Mouse (Mus musculus): ENCODE results near the gene Sos2. TPM values are rescaled to one million over a fixed set of nuclear protein-coding genes. Genes with fewer than 3 reads are reported as not detected.
"Not testable (repeated sequence)": the region's sequence is repeated elsewhere in the genome, so short reads cannot be mapped to it uniquely, and the experiment has no call there.

Gene Sos2
- total RNA-seq, 2 experiments from 2014 or later: 49.7 to 55.4 TPM

DNA sequence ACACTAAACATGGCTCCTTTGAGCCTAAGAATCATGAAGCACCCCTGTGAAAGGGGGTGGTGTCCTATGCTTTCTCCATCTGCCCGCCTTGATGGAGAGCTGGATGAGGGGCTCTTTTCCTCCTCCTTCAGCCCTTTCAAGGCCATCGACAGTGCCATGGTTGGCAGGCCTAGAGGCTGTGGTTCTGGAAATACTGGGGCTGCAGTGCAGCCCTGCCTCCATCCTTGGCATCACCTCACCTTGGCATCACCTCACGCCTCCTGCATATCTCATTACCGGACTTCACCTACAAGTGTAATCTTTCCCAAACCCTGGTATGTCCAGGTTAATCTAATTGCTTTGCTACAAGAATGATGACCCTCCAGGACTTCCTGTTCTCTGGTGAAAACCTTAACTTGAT lies 5.5 kb downstream of the Sos2 start:
- DNase-seq (ENCODE audit: low spot score): no peak

DNA sequence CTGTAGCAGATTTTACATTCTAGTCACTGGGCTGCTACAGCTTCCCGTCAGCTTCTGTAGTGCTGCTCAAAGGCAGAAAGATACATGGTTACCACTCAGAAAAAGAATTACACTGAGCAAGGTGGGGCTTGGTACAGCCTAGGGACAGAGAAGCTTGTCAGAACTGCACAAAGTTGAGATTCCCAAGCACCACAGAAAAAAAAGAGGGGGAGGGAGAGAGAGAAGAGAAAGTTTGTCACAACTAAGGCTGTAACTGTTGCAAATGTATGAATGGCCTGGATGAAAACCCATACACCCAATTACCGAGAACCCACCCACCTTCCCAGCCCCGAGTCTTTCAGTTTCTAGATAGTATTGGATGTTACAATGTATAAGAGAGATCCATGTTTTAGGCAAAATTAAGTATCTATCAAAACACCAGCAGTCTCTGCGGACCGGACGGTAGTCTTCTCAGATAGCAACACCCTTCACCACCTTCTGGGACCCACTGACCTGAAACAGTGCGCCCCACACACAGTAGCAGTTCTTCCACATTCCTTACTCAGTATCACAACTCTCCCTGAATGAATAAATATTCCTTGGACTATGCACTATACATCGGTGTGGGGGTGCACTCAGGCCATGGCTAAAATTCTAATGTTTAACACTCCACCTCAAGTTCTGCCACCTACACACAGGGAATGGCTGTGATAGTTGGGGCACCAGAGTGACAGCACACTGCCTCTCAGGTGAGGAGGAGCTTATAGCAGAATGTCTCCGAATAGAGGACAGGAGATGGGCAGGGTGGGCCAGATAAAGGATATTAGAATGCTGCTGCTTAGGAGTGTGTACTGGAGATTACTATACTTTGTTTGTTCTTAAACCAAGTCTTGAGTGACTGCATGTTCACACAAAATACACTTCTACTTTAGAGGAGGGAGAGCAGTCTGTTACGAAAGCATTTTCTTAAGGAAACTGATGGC lies 6.8 kb downstream of the Sos2 start:
- DNase-seq (ENCODE audit: low spot score): no peak

DNA sequence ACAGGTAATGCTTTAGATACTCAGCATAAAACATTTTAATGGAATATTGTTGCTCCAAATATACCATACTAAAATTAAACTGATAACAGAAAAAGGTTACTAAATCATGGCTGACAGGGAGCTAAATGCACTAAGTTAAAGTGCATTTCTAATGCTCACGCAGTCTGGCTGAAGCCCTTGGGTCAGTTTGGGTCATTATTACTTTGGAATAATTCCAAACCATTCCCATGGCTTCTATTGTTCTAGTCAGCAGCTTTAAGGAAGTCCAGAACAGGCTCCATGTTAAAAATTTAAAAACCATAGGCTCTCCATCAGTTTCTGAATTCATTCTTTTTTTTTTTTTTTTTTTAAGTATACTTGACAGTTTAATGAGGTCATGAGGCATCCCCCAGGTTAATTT lies 7.5 kb downstream of the Sos2 start:
- DNase-seq (ENCODE audit: low spot score): no peak

DNA sequence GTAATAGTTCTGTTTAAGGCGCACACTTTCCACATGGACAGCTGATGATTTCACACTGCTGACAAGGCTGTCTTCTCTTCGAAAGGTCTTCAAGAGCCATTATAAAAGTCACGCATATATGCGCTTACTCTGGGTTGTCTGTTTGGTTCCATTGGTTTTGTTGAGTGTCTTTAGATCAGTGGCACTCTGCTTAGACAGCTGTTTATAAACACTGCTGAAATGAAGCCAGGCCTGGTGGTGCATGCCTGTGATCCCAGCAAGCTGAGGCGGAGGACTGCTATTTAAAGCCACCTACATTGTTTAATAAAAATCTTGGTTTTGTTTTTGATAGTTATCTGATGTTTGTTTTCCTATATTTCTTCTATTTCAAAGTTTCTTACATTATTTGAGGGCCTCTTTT lies 14.9 kb downstream of the Sos2 start:
- no peak for DNase-seq (ENCODE audit: low spot score)

GRCm38 (mm10) chr12:69661658-69662057 lies 20.0 kb downstream of the Sos2 start:
- DNase-seq (ENCODE audit: low spot score): no peak

DNA sequence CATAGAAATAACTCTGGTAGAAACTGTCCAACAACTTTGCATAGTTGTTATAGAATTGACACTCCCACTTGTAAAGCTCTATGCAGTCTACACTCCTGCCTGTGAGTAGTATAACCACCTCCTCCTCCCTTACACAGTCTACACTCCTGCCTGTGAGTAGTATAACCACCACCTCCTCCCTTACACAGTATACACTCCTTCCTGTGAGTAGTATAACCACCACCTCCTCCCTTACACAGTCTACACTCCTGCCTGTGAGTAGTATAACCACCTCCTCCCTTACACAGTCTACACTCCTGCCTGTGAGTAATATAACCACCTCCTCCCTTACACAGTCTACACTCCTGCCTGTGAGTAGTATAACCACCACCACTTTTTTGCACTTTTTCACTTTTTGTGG lies 27.7 kb downstream of the Sos2 start:
- DNase-seq (ENCODE audit: low spot score): not testable (repeated sequence)

DNA sequence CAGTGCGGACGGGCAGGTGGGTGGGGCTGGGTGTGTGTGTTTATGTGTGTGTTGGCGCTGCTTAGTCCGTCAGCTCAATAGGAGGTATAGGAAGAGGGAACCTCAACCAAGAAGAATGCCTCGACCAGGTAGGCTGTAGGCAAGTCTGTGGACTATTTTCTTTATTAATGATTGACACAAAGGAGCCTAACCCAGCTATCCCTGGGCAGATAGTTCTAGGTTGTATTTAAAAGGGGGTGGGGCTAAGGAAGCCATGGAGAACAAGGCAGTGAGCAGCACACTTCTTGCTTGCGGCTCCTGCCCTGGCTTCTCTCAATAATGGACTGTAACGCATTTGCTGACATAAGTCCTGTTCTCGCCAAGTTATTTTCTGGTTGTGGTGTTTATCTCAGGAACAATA lies 32.1 kb downstream of the Sos2 start:
- DNase-seq (ENCODE audit: low spot score): no peak

DNA sequence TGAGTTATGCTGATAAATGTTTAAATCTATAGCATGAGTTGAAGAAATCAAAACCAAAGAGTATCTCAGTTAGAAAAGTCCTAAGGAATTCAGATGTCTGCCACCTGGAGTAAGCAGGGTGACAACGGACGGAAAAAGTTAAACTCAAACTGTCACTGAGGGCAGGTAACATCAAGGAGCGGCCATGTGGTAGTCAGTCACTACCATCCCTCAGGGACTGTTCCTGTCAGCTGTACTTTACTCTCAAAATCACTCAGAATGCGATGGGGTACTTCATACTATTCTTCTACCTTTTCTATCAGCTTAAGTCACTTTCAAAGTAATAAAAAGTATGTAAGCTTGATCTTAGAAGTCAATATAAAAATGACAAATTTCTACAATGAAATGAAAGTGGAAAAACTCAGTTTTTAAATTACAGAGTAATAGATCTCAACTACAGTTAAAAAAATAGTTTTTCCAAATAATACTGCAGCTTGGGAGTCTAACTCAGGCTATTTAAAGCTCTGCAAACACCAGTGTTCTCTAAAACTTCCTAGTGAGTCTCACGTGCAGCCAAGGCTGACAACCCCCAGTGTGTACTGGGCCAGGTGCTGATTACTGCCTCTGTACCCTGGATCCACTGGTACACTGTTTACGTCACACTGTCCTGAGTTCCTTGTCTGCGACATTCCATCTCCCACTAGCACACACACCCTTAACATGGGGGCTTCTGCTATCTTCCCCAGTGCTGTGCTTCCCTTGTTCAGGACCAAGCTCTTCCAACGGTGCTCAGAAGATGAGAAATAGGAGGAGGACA lies 35.6 kb downstream of the Sos2 start:
- no peak for DNase-seq (ENCODE audit: low spot score)

- no peak for DNase-seq (ENCODE audit: low spot score)
Measured at GRCm38 (mm10) chr12:69644877-69645276, 36.8 kb downstream of the Sos2 start.

GRCm38 (mm10) chr12:69642877-69643276 lies 38.8 kb downstream of the Sos2 start:
- no peak for DNase-seq (ENCODE audit: low spot score)

- DNase-seq (ENCODE audit: low spot score): no peak
Measured at GRCm38 (mm10) chr12:69634761-69635160, 46.9 kb downstream of the Sos2 start.

DNA sequence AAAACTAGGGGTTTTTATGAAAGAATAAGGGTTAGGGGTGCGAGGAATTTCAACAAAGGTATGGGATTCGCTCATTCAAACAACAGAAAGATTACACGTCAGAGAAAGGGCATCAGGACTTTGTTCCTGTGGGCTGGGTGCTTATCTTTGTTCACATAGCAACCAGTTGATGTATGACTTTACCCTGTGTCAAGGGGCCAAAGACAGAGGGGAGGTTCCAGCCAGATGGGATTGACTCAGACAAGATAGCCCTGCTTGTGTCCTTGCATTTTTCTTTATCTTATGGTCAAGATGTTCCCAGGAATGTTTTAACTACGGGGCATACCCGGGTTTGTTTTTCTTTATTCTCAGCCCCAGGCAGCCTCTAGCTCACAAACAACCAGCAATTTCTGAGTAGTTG lies 63.1 kb downstream of the Sos2 start:
- not testable (repeated sequence) for DNase-seq (ENCODE audit: low spot score)

DNA sequence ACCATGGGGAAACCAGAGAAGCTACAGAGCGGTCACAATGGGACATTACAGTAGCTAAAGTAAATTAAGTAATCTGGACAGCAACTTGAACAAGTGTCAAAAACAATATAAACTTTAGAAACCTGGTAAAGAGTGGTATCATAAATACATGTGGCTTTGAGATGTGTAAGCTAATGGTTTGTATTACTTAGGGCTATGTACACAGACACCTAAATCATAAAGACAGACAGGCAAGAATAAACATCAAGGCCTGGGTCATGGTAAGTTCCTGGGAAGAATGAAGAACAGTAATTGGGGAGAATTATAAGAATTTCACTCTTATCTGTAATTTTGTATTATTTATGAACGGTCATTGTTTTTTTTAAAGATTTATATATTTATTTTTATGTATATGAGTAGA lies 77.3 kb downstream of the Sos2 start:
- DNase-seq (ENCODE audit: low spot score): no peak

GRCm38 (mm10) chr12:69597446-69597845 lies 84.2 kb downstream of the Sos2 start:
- no peak for DNase-seq (ENCODE audit: low spot score)

DNA sequence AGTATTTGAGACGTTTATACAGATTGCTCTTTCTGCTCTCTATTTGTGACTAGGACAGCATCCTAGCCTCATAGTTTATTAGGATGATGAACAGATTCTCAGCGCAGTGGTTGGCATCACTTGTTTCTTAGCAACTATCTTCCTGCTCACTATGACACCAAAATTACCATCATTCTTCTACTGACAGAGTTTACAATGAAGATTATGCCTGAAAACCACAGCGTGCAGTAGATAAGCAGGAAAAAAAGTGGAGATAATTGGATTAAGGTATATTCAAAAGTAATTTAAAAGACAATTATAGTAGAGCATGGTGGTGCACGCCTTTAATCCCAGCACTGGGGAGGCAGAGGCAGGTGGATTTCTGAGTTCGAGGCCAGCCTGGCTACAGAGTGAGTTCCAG lies 88.5 kb downstream of the Sos2 start:
- no peak for DNase-seq (ENCODE audit: low spot score)

GRCm38 (mm10) chr12:69583270-69583629 lies 98.4 kb downstream of the Sos2 start:
- DNase-seq (ENCODE audit: low spot score): no peak

DNA sequence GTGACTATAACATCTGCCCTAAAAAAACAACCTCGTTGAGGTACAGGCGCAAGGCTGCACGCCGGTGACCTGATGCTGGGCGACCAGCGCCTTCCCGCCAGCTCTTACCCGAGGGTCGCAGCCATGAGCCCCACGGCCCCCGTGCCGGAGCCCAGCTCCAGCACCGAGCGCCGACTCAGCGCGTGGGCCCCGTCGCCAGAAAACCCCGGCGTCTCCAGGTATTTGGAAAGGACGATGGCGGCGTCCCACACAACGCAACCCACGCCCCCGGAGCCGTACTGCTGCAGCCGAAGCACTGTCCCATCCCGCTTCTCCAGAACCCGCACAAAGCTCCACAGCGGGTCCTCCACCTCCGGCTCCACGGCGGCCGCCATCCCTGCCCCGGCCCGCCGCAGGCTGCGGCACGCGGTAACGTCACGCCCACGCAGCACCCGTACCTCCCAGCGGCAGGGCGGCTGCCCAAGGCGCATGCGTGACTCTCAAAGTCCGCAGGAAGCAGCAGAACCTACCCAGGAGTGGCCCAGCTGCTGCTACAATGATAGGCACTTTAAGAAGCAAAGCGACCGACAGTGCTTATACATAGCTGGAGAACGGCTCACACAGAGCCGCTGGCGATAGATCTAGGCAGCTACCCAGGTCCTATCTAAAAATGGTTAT lies 98.9 kb downstream of the Sos2 start, which contains the start of gene Vcpkmt:
Vcpkmt (minus strand) TSS at position 416 of the 657 bp plus-strand sequence.
- DNase-seq (ENCODE audit: low spot score): peak; percentile 83

GRCm38 (mm10) chr12:69582216-69582612 lies 99.4 kb downstream of the Sos2 start:
- DNase-seq (ENCODE audit: low spot score): no peak

- DNase-seq (ENCODE audit: low spot score): no peak
Measured at GRCm38 (mm10) chr12:69579623-69580022, 102.0 kb downstream of the Sos2 start.

DNA sequence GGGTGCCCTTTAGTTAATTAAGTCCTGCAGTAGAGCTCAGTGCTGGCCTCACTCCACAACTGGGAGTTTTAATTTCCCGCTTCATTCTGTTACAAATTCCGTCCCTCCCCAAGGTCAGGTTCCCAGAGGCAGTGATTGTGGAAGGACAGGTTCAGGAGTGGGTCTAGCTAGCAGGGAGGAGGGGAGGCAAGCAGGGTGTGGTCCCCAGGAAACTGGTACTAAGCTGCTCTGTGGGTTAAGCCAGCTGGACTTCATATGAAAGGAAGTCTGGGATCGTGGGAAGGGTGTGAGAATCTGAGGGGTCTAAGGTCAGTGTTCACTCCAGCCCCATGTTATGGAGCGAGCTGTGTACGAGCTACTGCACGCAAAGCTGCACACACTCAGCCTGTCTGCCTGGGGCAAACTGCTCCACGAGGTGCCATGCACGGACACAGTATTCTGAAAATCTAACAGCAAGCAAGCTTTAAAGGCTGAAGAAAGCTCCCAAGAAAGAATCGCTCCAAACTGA lies 105.5 kb downstream of the Sos2 start:
- no peak for DNase-seq (ENCODE audit: low spot score)
